Mouse (Mus musculus): ENCODE data around the gene Akt3. TPM values are rescaled to one million over a fixed set of nuclear protein-coding genes. Genes with fewer than 3 reads are reported as not detected.

The Akt3 gene
- polyA plus RNA-seq, 1 experiment from 2014 or later, result 28.9 TPM

GRCm38 (mm10) chr1:177016729-177017128 lies 241.3 kb downstream of the Akt3 start:
- 89% methylated on average over 2 of the region's 2 CpGs for WGBS

GRCm38 (mm10) chr1:177015917-177016316 lies 242.1 kb downstream of the Akt3 start:
- no peak overlapping the region for H3K27ac ChIP-seq (ENCODE audit: low read depth, low read length)
- no peaks in the 10 kb centered on the region; the same call in 1 of the 2 replicates for H3K4me1 ChIP-seq (replicated peaks; ENCODE audit: control insufficient read depth, insufficient read depth, low read length)
- no peaks in the 10 kb centered on the region for H3K27me3 ChIP-seq (ENCODE audit: control insufficient read depth, insufficient read depth, low read length)
- H3K4me2 ChIP-seq (replicated peaks; ENCODE audit: low read depth, low read length), result no peak overlapping the region
- H3K9ac ChIP-seq (ENCODE audit: low read depth, low read length), result no peak overlapping the region
- H3K9me3 ChIP-seq (ENCODE audit: control insufficient read depth, low read length), result no peaks in the 10 kb centered on the region
- no peak for ATAC-seq (ENCODE audit: low FRiP score)
- H3K4me3 ChIP-seq (ENCODE audit: low read depth, low read length), result no peak overlapping the region
- WGBS, result 54% methylated on average over 3 of the region's 3 CpGs
- no peak for DNase-seq (ENCODE audit: low spot score)
- no peaks in the 10 kb centered on the region for H3K36me3 ChIP-seq (ENCODE audit: control insufficient read depth, insufficient read depth, low read length)

More at GRCm38 (mm10) chr1:177016729-177017128, 241.3 kb downstream of the Akt3 start:
- Histone ChIP-seq H3K4me3 (ENCODE audit: low read depth, low read length) (no peak overlapping the region), H3K4me1 (replicated peaks; ENCODE audit: control insufficient read depth, insufficient read depth, low read length) (no peaks in the 10 kb centered on the region; the same call in 1 of the 2 replicates), H3K9ac (ENCODE audit: low read depth, low read length) (no peak overlapping the region), H3K27ac (ENCODE audit: low read depth, low read length) (no peak overlapping the region), H3K4me2 (replicated peaks; ENCODE audit: low read depth, low read length) (no peak overlapping the region), H3K9me3 (ENCODE audit: control insufficient read depth, low read length) (no peaks in the 10 kb centered on the region), H3K36me3 (ENCODE audit: control insufficient read depth, insufficient read depth, low read length) (no peaks in the 10 kb centered on the region), H3K27me3 (ENCODE audit: control insufficient read depth, insufficient read depth, low read length) (no peaks in the 10 kb centered on the region)
- ATAC-seq (ENCODE audit: low FRiP score) (no peak), DNase-seq (ENCODE audit: low spot score) (no peak)

- Histone ChIP-seq H3K27me3 (ENCODE audit: control insufficient read depth, insufficient read depth, low read length) (no peaks in the 10 kb centered on the region), H3K9ac (ENCODE audit: low read depth, low read length) (no peak overlapping the region), H3K27ac (ENCODE audit: low read depth, low read length) (no peak overlapping the region), H3K4me1 (replicated peaks; ENCODE audit: control insufficient read depth, insufficient read depth, low read length) (peaks cover 8% of the 10 kb centered on the region), H3K36me3 (ENCODE audit: control insufficient read depth, insufficient read depth, low read length) (no peaks in the 10 kb centered on the region), H3K4me3 (ENCODE audit: low read depth, low read length) (no peak overlapping the region), H3K4me2 (replicated peaks; ENCODE audit: low read depth, low read length) (no peak overlapping the region), H3K9me3 (ENCODE audit: control insufficient read depth, low read length) (no peaks in the 10 kb centered on the region)
- DNase-seq (ENCODE audit: low spot score) (no peak), ATAC-seq (ENCODE audit: low FRiP score) (no peak)
- WGBS, result 66% methylated on average over 6 of the region's 6 CpGs
These were observed 243.0 kb downstream of the Akt3 start for GRCm38 (mm10) chr1:177014921-177015439.

GRCm38 (mm10) chr1:177014346-177014745 lies 243.7 kb downstream of the Akt3 start:
- no peak overlapping the region for H3K4me3 ChIP-seq (ENCODE audit: low read depth, low read length)
- no peaks in the 10 kb centered on the region for H3K9me3 ChIP-seq (ENCODE audit: control insufficient read depth, low read length)
- H3K27ac ChIP-seq (ENCODE audit: low read depth, low read length), result no peak overlapping the region
- no peaks in the 10 kb centered on the region for H3K36me3 ChIP-seq (ENCODE audit: control insufficient read depth, insufficient read depth, low read length)
- no peak overlapping the region for H3K4me2 ChIP-seq (replicated peaks; ENCODE audit: low read depth, low read length)
- DNase-seq (ENCODE audit: low spot score) (no peak), ATAC-seq (ENCODE audit: low FRiP score) (no peak)
- H3K4me1 ChIP-seq (replicated peaks; ENCODE audit: control insufficient read depth, insufficient read depth, low read length), result peaks cover 11% of the 10 kb centered on the region
- H3K9ac ChIP-seq (ENCODE audit: low read depth, low read length), result no peak overlapping the region
- WGBS, result 75% methylated on average over 2 of the region's 2 CpGs
- H3K27me3 ChIP-seq (ENCODE audit: control insufficient read depth, insufficient read depth, low read length), result no peaks in the 10 kb centered on the region

- 94% methylated on average over 3 of the region's 3 CpGs for WGBS
These were observed 244.2 kb downstream of the Akt3 start for GRCm38 (mm10) chr1:177013776-177014175.

GRCm38 (mm10) chr1:177013313-177013712 lies 244.7 kb downstream of the Akt3 start:
- Histone ChIP-seq H3K36me3 (ENCODE audit: control insufficient read depth, insufficient read depth, low read length) (no peaks in the 10 kb centered on the region), H3K9ac (ENCODE audit: low read depth, low read length) (no peak overlapping the region), H3K4me3 (ENCODE audit: low read depth, low read length) (no peak overlapping the region), H3K4me2 (replicated peaks; ENCODE audit: low read depth, low read length) (no peak overlapping the region), H3K27ac (ENCODE audit: low read depth, low read length) (no peak overlapping the region), H3K9me3 (ENCODE audit: control insufficient read depth, low read length) (no peaks in the 10 kb centered on the region), H3K4me1 (replicated peaks; ENCODE audit: control insufficient read depth, insufficient read depth, low read length) (peaks cover 11% of the 10 kb centered on the region), H3K27me3 (ENCODE audit: control insufficient read depth, insufficient read depth, low read length) (no peaks in the 10 kb centered on the region)
- DNase-seq (ENCODE audit: low spot score) (no peak), ATAC-seq (ENCODE audit: low FRiP score) (no peak)
- WGBS, result 86% methylated on average over 1 of the region's 1 CpGs

More at GRCm38 (mm10) chr1:177013776-177014175, 244.2 kb downstream of the Akt3 start:
- H3K27ac ChIP-seq (ENCODE audit: low read depth, low read length), result no peak overlapping the region
- DNase-seq (ENCODE audit: low spot score), result no peak
- H3K9ac ChIP-seq (ENCODE audit: low read depth, low read length), result no peak overlapping the region
- no peak overlapping the region for H3K4me3 ChIP-seq (ENCODE audit: low read depth, low read length)
- no peak overlapping the region for H3K4me2 ChIP-seq (replicated peaks; ENCODE audit: low read depth, low read length)
- no peak for ATAC-seq (ENCODE audit: low FRiP score)
- no peaks in the 10 kb centered on the region for H3K27me3 ChIP-seq (ENCODE audit: control insufficient read depth, insufficient read depth, low read length)
- peaks cover 11% of the 10 kb centered on the region for H3K4me1 ChIP-seq (replicated peaks; ENCODE audit: control insufficient read depth, insufficient read depth, low read length)
- H3K9me3 ChIP-seq (ENCODE audit: control insufficient read depth, low read length), result no peaks in the 10 kb centered on the region
- H3K36me3 ChIP-seq (ENCODE audit: control insufficient read depth, insufficient read depth, low read length), result no peaks in the 10 kb centered on the region

GRCm38 (mm10) chr1:177012774-177013173 lies 245.2 kb downstream of the Akt3 start:
- Histone ChIP-seq H3K36me3 (ENCODE audit: control insufficient read depth, insufficient read depth, low read length) (no peaks in the 10 kb centered on the region), H3K4me3 (ENCODE audit: low read depth, low read length) (no peak overlapping the region), H3K27me3 (ENCODE audit: control insufficient read depth, insufficient read depth, low read length) (no peaks in the 10 kb centered on the region), H3K27ac (ENCODE audit: low read depth, low read length) (no peak overlapping the region), H3K4me1 (replicated peaks; ENCODE audit: control insufficient read depth, insufficient read depth, low read length) (peaks cover 11% of the 10 kb centered on the region), H3K9ac (ENCODE audit: low read depth, low read length) (no peak overlapping the region), H3K9me3 (ENCODE audit: control insufficient read depth, low read length) (no peaks in the 10 kb centered on the region), H3K4me2 (replicated peaks; ENCODE audit: low read depth, low read length) (no peak overlapping the region)
- 33% methylated on average over 3 of the region's 3 CpGs for WGBS
- DNase-seq (ENCODE audit: low spot score) (no peak), ATAC-seq (ENCODE audit: low FRiP score) (no peak)

GRCm38 (mm10) chr1:177011688-177012087 lies 246.3 kb downstream of the Akt3 start:
- Histone ChIP-seq H3K27ac (ENCODE audit: low read depth, low read length) (peak overlapping the region; percentile 43; the same call in 1 of the 2 replicates), H3K27me3 (ENCODE audit: control insufficient read depth, insufficient read depth, low read length) (no peaks in the 10 kb centered on the region), H3K36me3 (ENCODE audit: control insufficient read depth, insufficient read depth, low read length) (no peaks in the 10 kb centered on the region), H3K9me3 (ENCODE audit: control insufficient read depth, low read length) (no peaks in the 10 kb centered on the region), H3K4me1 (replicated peaks; ENCODE audit: control insufficient read depth, insufficient read depth, low read length) (peaks cover 11% of the 10 kb centered on the region), H3K4me3 (ENCODE audit: low read depth, low read length) (no peak overlapping the region), H3K4me2 (replicated peaks; ENCODE audit: low read depth, low read length) (no peak overlapping the region), H3K9ac (ENCODE audit: low read depth, low read length) (no peak overlapping the region)
- ATAC-seq (ENCODE audit: low FRiP score) (no peak), DNase-seq (ENCODE audit: low spot score) (no peak)
- WGBS, result 79% methylated on average over 13 of the region's 13 CpGs

- no peak overlapping the region for H3K4me2 ChIP-seq (replicated peaks; ENCODE audit: low read depth, low read length)
- no peaks in the 10 kb centered on the region for H3K36me3 ChIP-seq (ENCODE audit: control insufficient read depth, insufficient read depth, low read length)
- ATAC-seq (ENCODE audit: low FRiP score) (peak; percentile 41; the same call in 1 of the 2 replicates), DNase-seq (ENCODE audit: low spot score) (no peak)
- peak overlapping the region; percentile 43 for H3K27ac ChIP-seq (ENCODE audit: low read depth, low read length)
- no peak overlapping the region for H3K9ac ChIP-seq (ENCODE audit: low read depth, low read length)
- WGBS, result 59% methylated on average over 6 of the region's 6 CpGs
- no peak overlapping the region for H3K4me3 ChIP-seq (ENCODE audit: low read depth, low read length)
- H3K4me1 ChIP-seq (replicated peaks; ENCODE audit: control insufficient read depth, insufficient read depth, low read length), result peaks cover 11% of the 10 kb centered on the region
- H3K9me3 ChIP-seq (ENCODE audit: control insufficient read depth, low read length), result no peaks in the 10 kb centered on the region
- no peaks in the 10 kb centered on the region for H3K27me3 ChIP-seq (ENCODE audit: control insufficient read depth, insufficient read depth, low read length)
These were observed 247.2 kb downstream of the Akt3 start for GRCm38 (mm10) chr1:177010607-177011302.

All from hindbrain, embryonic 11.5 days (tissue).